Comparison of ENCODE assay signal across 8 mouse cellular contexts in the genomic region with DNA sequence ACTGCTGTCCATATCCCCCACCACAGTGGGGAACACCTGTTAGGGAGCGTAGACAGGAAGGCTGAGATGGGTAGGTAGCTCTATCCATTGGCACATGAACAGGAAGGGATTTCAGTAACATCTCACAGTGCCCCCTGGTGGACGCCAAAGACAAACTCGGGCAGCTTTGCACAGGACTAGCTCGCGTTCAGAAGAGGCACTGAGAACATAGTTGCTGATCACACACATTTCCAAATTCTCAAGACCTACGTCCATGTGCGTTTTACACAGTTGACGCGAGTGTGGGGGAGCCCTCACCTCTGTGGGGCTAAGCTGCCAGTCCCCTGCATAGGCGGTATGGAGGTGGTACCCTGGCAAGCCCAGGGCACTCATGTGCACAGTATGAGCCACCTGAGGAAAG. TPM values are rescaled to one million over a fixed set of nuclear protein-coding genes. Genes with fewer than 3 reads are reported as not detected.
DNase-seq lines count a peak whose midpoint lies in the region; ATAC-seq lines count a peak whose summit lies in the region.

No protein-coding gene starts in this region.

- no peaks in the 10 kb centered on the region for H3K27me3 ChIP-seq in hindbrain, embryonic 16.5 days (replicated peaks; ENCODE audit: control insufficient read depth, insufficient read depth, low read length)

- peak overlapping the region; percentile 72 for H3K9ac ChIP-seq in hindbrain, embryonic 16.5 days (ENCODE audit: low read depth, low read length)

- H3K4me2 ChIP-seq in hindbrain, embryonic 16.5 days (ENCODE audit: low read length) = peak overlapping the region; percentile 88

- peak; percentile 41 for ATAC-seq in hindbrain, embryonic 16.5 days

- 5% methylated on average over 10 of the region's 10 CpGs for WGBS in hindbrain, embryonic 16.5 days

- DNase-seq in WW6 (ENCODE audit: low read depth, low spot score) = peak; percentile 71
- DNase-seq in cerebellum, postnatal 36 days = peak; percentile 89 to 90
- DNase-seq in frontal cortex, postnatal 36 days (ENCODE audit: low spot score in 2 of 2) = peak; percentile 90 to 91
- DNase-seq in left cerebral cortex, adult 18-20 months (ENCODE audit: low spot score in 2 of 2) = peak; percentile 92 to 94
- peak; percentile 81 to 87 for DNase-seq in lung, postnatal 4 days
- peak; percentile 79 for DNase-seq in retina, postnatal 7 days (ENCODE audit: low read depth, low spot score)
- DNase-seq in urinary bladder, adult 18-20 months (ENCODE audit: low spot score in 2 of 2) = peak; percentile 69 to 78

- H3K4me3 ChIP-seq in hindbrain, embryonic 16.5 days (ENCODE audit: low read length) = peak overlapping the region; percentile 72

- H3K27ac ChIP-seq in hindbrain, embryonic 16.5 days (ENCODE audit: low read depth, low read length) = no peak overlapping the region

- peaks cover 11% of the 10 kb centered on the region for H3K36me3 ChIP-seq in hindbrain, embryonic 16.5 days (ENCODE audit: control insufficient read depth, insufficient read depth, low read length)

- H3K9me3 ChIP-seq in hindbrain, embryonic 16.5 days (ENCODE audit: control insufficient read depth, low read length) = no peaks in the 10 kb centered on the region

- peaks cover 12% of the 10 kb centered on the region for H3K4me1 ChIP-seq in hindbrain, embryonic 16.5 days (ENCODE audit: control insufficient read depth, insufficient read depth, low read depth, low read length)

RNA-seq across cellular contexts. Expression of a gene that starts 1.4 kb away (rescaled TPM):
- polyA plus RNA-seq in hindbrain, embryonic 16.5 days (2015; fragmentation: Nextera tagmentation; extraction: Ambion mirVana) = 60.9 and 69.6 TPM in 2 replicates
- 10 to 100 TPM; 84.2 to 90.5 TPM for total RNA-seq in left cerebral cortex, adult 18-20 months (2021)

RNA-seq across cellular contexts. Expression of a gene that starts 4.0 kb away (rescaled TPM):
- 5.2 and 6.5 TPM in 2 replicates for polyA plus RNA-seq in hindbrain, embryonic 16.5 days (2015; fragmentation: Nextera tagmentation; extraction: Ambion mirVana)
- total RNA-seq in left cerebral cortex, adult 18-20 months (2021) = 1 to 10 TPM; 1.8 to 3.1 TPM

RNA-seq across cellular contexts. Expression of a gene that starts 7.1 kb away (rescaled TPM):
- 0.26 and 0.73 TPM in 2 replicates for polyA plus RNA-seq in hindbrain, embryonic 16.5 days (2015; fragmentation: Nextera tagmentation; extraction: Ambion mirVana)
- under 1 TPM; 0.12 to 0.14 TPM for total RNA-seq in left cerebral cortex, adult 18-20 months (2021)

RNA-seq across cellular contexts. Expression of a gene that starts 13.3 kb away (rescaled TPM):
- 25.5 and 25.7 TPM in 2 replicates for polyA plus RNA-seq in hindbrain, embryonic 16.5 days (2015; fragmentation: Nextera tagmentation; extraction: Ambion mirVana)
- total RNA-seq in left cerebral cortex, adult 18-20 months (2021) = 10 to 100 TPM; 13.7 to 14.7 TPM

RNA-seq across cellular contexts. Expression of a gene that starts 24.8 kb away (rescaled TPM):
- polyA plus RNA-seq in hindbrain, embryonic 16.5 days (2015; fragmentation: Nextera tagmentation; extraction: Ambion mirVana) = 44.7 and 48.7 TPM in 2 replicates
- 100 to 1,000 TPM; 114 to 132 TPM for total RNA-seq in left cerebral cortex, adult 18-20 months (2021)
